Mouse (Mus musculus) olfactory bulb, adult 2 months (tissue): ENCODE data around the gene Irx4.

ENCODE experiments used
- CTCF ChIP-seq: fragments of 200-500 bp; IDR thresholded peaks from 2 replicates; pipeline ENCODE4 v1.5.1; 2012; ENCODE audit warnings: low read depth, mild to moderate bottlenecking, low read length, moderate library complexity; ENCODE audit not compliant: insufficient read depth
- POLR2A ChIP-seq: fragments of 200-500 bp; IDR thresholded peaks from 2 replicates; pipeline ENCODE4 v1.6.1; 2012; ENCODE audit warnings: mild to moderate bottlenecking, low read depth, low read length, moderate library complexity; ENCODE audit not compliant: insufficient read depth

- TF ChIP-seq CTCF, result no peak
- TF ChIP-seq POLR2A, result no peak
Observed at GRCm38 (mm10) chr13:73214301-73214700, 46.0 kb upstream of the Irx4 start.
